Mouse (Mus musculus): ENCODE measurements around the gene Arhgef12.

Gene Arhgef12

GRCm38 (mm10) chr9:43076163-43076562, 30.9 kb downstream of the Arhgef12 start:
- DNase-seq (ENCODE audit: low spot score in 2 of 2): no peak

- DNase-seq (ENCODE audit: low spot score in 2 of 2): no peak
These were observed 32.4 kb downstream of the Arhgef12 start for GRCm38 (mm10) chr9:43074611-43075010.

GRCm38 (mm10) chr9:43071741-43072140, 35.3 kb downstream of the Arhgef12 start:
- no peak for DNase-seq (ENCODE audit: low spot score in 2 of 2)

GRCm38 (mm10) chr9:43071176-43071575, 35.9 kb downstream of the Arhgef12 start:
- DNase-seq (ENCODE audit: low spot score in 2 of 2): no peak

- DNase-seq (ENCODE audit: low spot score in 2 of 2): no peak
These were observed 36.5 kb downstream of the Arhgef12 start for GRCm38 (mm10) chr9:43070566-43070965.

- DNase-seq (ENCODE audit: low spot score in 2 of 2): no peak
These were observed 36.9 kb downstream of the Arhgef12 start for GRCm38 (mm10) chr9:43070153-43070552.

- DNase-seq (ENCODE audit: low spot score in 2 of 2): no peak
These were observed 39.1 kb downstream of the Arhgef12 start for GRCm38 (mm10) chr9:43067896-43068295.

GRCm38 (mm10) chr9:43065231-43065630, 41.8 kb downstream of the Arhgef12 start:
- DNase-seq (ENCODE audit: low spot score in 2 of 2): no peak

GRCm38 (mm10) chr9:43061545-43061944, 45.5 kb downstream of the Arhgef12 start:
- no peak for DNase-seq (ENCODE audit: low spot score in 2 of 2)

- DNase-seq (ENCODE audit: low spot score in 2 of 2): no peak
These were observed 56.6 kb downstream of the Arhgef12 start for GRCm38 (mm10) chr9:43050391-43050790.

- DNase-seq (ENCODE audit: low spot score in 2 of 2): no peak
These were observed 62.6 kb downstream of the Arhgef12 start for GRCm38 (mm10) chr9:43044481-43044880.

GRCm38 (mm10) chr9:43038466-43038865, 68.6 kb downstream of the Arhgef12 start:
- DNase-seq (ENCODE audit: low spot score in 2 of 2): no peak

GRCm38 (mm10) chr9:43035208-43035607, 71.8 kb downstream of the Arhgef12 start:
- DNase-seq (ENCODE audit: low spot score in 2 of 2): no peak

- DNase-seq (ENCODE audit: low spot score in 2 of 2): no peak
These were observed 72.8 kb downstream of the Arhgef12 start for GRCm38 (mm10) chr9:43034273-43034672.

GRCm38 (mm10) chr9:43027757-43028156, 79.3 kb downstream of the Arhgef12 start:
- no peak for DNase-seq (ENCODE audit: low spot score in 2 of 2)

GRCm38 (mm10) chr9:43021515-43022251, 85.4 kb downstream of the Arhgef12 start:
- no peak for DNase-seq (ENCODE audit: low spot score in 2 of 2)

- no peak for DNase-seq (ENCODE audit: low spot score in 2 of 2)
These were observed 87.4 kb downstream of the Arhgef12 start for GRCm38 (mm10) chr9:43019656-43020055.

- no peak for DNase-seq (ENCODE audit: low spot score in 2 of 2)
These were observed 91.3 kb downstream of the Arhgef12 start for GRCm38 (mm10) chr9:43015786-43016185.

- DNase-seq (ENCODE audit: low spot score in 2 of 2): no peak
These were observed 91.7 kb downstream of the Arhgef12 start for GRCm38 (mm10) chr9:43015366-43015765.

GRCm38 (mm10) chr9:43014886-43015285, 92.2 kb downstream of the Arhgef12 start:
- DNase-seq (ENCODE audit: low spot score in 2 of 2): no peak

GRCm38 (mm10) chr9:43012541-43012940, 94.5 kb downstream of the Arhgef12 start:
- no peak for DNase-seq (ENCODE audit: low spot score in 2 of 2)

- no peak for DNase-seq (ENCODE audit: low spot score in 2 of 2)
These were observed 96.0 kb downstream of the Arhgef12 start for GRCm38 (mm10) chr9:43011061-43011460.

GRCm38 (mm10) chr9:43003881-43004280, 103.2 kb downstream of the Arhgef12 start:
- DNase-seq (ENCODE audit: low spot score in 2 of 2): no peak

GRCm38 (mm10) chr9:43003017-43003416, 104.0 kb downstream of the Arhgef12 start:
- DNase-seq (ENCODE audit: low spot score in 2 of 2): no peak
